Mouse (Mus musculus) testis, adult 2 months (tissue): ENCODE results near the gene Dpp6.

ENCODE experiments used
- CTCF ChIP-seq: fragments of 200-500 bp; IDR thresholded peaks from 2 replicates; pipeline ENCODE4 v1.5.1; 2012; ENCODE audit warnings: low read depth, mild to moderate bottlenecking, inconsistent platforms, low read length, moderate library complexity; ENCODE audit not compliant: control insufficient read depth, insufficient read depth, insufficient replicate concordance
- POLR2A ChIP-seq: fragments of 200-500 bp; IDR thresholded peaks from 2 replicates; pipeline ENCODE4 v1.6.1; 2012; ENCODE audit warnings: low read depth, mild to moderate bottlenecking, inconsistent platforms, low read length, moderate library complexity; ENCODE audit not compliant: control insufficient read depth

GRCm38 (mm10) chr5:27714356-27714755, 897.4 kb downstream of the Dpp6 start:
- TF ChIP-seq CTCF (no peak), POLR2A (no peak)
